Mouse (Mus musculus) brain, embryonic 14.5 days (tissue): Measurements from ENCODE around the gene Pif1. TPM values are rescaled to one million over a fixed set of nuclear protein-coding genes. Genes with fewer than 3 reads are reported as not detected.

ENCODE experiments used
- DNase-seq: peaks from one replicate; pipeline ENCODE4 v3.0.0-alpha.2; 2011; ENCODE audit warnings: low read depth
- CTCF ChIP-seq: fragments of 200-500 bp; IDR thresholded peaks from 2 replicates; pipeline ENCODE4 v1.5.1; 2012; ENCODE audit warnings: inconsistent platforms, mild to moderate bottlenecking, moderate library complexity, borderline replicate concordance; ENCODE audit not compliant: insufficient read depth, insufficient read length; ENCODE audit errors: extremely low read depth
- POLR2A ChIP-seq: fragments of 200-500 bp; IDR thresholded peaks from 2 replicates; pipeline ENCODE4 v1.6.1; 2012; ENCODE audit warnings: mild to moderate bottlenecking, inconsistent platforms, borderline replicate concordance; ENCODE audit not compliant: poor library complexity, insufficient read depth, insufficient read length, severe bottlenecking; ENCODE audit errors: extremely low read depth
- polyA plus RNA-seq: library from polyadenylated mRNA; depleted of rRNA; stranded (reverse); fragments of >200 nt; gene quantifications from 2 replicates; pipeline ENCODE4 v1.2.3, GENCODE M21; 2012; rRNA removed

The Pif1 gene
- polyA plus RNA-seq, 1 experiment, result 7.7 TPM

DNA sequence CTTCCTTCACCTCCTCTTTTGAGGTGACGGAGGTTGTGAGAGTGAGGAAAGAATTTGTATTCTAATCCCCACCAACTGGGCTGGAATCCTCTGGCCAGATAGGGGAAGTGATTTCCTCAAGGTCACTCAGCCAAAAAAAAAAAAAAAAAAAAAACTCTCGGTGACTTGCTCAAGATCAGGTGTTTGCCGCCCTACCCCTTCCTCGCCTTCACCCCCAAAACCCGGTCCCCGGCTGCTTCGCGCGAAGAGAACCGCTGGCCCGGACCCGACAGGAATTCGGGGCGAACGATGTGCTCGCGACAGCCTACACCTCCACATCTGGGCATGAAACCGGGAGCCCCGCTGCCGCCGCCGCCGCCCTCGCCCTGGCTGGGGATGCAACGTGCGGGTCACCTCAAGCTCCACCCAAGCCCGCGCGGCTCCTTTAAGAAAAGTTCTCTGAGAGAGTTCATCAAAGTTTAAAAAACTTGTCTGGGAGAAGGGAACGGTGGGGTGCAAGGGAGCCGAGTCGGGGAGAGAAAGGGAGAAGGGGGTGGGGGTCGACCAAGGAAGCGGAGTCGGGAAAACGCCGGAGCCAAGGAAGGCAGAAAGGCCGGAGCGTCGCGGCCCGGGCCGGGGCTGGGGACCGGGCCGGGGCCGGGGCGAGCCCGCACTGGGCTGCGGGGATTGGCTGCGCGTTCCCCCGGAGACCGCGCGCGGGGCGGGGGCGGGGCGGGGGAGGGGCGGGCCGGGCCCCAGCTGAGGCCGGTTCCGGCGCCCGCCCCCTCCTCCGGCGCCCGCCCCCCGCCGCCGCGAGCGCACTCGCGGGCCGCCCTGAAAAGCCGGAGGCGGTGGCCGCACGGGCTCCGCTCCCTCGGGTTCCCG is 43.0 kb downstream of the Pif1 start:
- TF ChIP-seq POLR2A (0 out of 2 replicates have a peak, but pooled peaks have one; percentile 13), CTCF (no peak)
- DNase-seq, result peak; percentile 30

DNA sequence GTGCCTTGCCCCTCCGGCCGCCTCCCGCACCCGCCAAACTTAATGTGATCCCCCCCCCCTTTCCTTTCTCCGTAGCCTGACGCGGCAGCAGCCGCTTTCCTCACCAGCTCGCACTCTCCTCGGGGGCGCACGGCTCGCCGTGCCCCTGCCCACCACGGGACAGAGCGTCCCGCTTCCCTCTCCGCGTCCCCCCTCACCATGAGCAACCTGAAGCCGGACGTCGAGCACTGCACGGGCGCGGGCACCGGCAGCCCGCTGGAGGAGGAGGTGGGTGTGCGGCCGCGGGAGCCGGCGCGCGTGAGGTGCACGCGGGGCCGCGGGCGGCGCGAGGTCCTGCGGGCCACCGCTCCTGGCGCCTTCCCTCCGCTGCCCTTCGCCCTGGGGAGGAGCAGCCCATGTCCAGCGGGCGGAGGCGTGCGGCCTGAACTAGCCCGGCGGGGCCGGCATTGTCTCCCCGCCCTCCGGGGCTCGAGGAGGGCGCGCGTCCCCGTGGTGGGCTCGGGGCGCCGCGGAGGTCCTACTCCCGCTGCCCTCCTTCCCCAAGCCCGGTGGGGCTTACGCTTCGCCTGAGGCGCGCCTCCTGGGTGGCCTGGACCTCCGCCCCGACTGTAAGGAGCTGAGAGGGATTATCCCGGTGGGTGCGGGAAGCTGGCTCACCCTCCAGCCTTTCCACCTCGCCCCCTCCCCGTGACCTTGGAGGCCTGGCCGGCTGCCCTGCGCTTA is 43.8 kb downstream of the Pif1 start:
- DNase-seq, result peak; percentile 40
- TF ChIP-seq CTCF (no peak), POLR2A (0 out of 2 replicates have a peak, but pooled peaks have one; percentile 6)

DNA sequence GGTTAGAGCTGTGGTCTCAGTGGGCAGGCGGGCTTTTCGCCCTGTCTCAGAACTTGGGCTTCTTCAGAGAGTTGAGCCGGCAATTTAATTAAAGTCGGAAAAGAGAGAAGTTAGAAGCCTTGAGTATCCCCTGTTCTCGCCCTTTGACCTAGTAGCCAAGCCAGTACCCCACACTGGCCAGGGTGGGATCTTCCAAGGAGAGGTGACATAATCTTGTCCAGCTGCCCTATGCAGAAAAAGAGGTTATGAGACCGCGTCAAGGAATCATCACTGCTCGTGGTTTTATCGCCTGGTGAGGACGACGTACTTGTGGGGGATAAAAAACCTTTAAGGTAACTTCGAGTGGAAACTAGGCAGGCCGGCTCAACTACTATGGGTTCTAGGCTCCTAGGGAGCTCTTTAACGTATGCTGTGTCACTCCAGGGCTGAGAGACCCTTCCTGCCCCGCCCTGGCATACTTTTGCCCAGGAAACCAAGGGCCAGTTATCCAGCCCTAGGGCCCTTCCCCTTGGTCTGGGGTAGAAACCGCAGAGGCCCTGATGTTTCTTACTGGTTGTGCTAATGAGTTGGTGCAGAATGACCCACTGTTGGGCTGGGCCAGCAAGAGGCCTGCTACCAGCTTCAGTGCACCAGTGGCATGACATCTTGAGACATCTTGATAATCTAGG is 44.5 kb downstream of the Pif1 start:
- TF ChIP-seq POLR2A, result no peak
- TF ChIP-seq CTCF, result no peak
- no peak for DNase-seq

DNA sequence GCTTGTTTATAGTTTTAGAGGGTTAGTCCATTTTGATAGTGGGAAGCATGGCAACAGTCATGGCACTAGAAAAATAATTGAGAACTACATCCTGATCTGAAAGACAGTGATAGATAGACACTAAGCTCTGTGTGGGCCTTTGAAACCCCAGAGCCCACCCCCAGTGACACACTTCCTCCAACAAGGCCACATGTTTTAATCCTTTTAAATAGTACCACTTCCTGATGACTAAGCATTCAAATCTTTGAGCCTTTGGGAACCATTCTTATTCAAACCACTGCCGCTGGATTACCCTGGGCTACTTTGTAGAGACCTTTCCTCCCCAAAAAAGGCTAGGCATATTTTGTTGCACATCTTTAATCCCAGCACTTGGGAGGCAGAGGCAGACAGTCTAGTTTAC is 48.8 kb downstream of the Pif1 start:
- no peak for DNase-seq
- TF ChIP-seq POLR2A (no peak), CTCF (no peak)

DNA sequence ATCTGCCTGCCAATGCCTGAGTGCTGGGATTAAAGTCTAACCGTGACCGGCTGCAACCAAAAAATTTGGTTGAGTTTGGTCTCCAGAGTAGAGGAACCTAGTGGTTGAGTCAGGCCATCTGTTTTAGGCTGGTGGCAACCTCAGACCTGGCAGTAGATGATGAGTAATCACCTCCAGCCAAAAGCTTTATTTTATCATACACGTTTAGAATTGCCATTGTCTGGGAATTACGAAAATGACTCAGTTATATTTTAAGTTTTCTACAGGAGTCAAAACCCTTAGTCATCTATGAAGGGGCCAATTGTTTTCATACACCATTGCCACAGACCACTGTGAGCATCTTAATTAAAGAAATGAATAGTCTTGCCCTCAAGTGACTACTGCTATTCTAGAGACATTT is 50.0 kb downstream of the Pif1 start:
- TF ChIP-seq POLR2A (no peak), CTCF (no peak)
- no peak for DNase-seq

DNA sequence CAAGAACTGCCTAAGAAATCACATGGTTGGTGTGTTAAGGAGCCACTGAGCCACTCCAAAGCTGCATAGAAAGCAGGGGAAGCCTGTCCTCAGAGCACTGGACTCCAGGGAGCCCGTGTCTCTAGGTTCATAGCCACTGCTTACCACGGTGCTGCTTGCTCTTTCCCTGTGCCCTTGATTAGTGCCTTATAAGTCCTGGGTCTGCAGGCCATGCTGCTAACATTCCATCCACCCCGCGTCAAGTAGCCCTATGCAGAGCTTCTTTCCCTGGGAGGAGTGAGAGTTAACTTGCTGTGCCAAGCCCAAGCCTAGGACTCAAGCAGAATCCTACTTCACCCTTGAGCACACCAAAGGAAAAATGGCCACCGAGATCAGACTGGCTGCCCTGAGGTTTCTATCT is 52.1 kb downstream of the Pif1 start:
- TF ChIP-seq CTCF, result no peak
- no peak for TF ChIP-seq POLR2A
- no peak for DNase-seq

DNA sequence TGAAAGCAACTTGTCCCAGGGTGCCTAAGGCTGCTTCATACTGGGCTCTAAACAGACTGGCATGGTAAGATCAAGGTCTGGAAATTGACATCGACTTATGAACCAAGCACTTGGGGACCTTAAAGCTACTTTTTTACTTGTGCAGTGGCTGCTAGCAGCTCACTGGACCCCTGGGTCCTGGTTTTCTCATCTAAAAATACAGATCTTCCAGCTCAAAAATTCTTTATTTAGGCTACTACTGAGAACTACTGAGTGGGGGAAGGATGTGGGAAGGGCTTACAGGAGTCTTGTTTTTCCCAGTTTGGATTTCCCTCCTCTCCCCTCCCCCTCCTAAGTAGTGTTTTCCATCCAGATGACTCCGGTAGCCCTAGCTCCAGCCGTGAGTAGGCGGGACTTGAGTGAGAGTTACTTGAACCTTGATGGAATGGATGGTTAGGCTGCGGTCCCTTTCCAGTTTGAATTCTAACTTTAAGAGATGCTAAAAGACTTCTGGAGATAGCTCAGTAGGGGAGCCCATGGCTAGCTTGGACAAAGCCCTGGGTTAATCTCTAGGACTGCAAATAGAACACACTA is 54.0 kb downstream of the Pif1 start:
- TF ChIP-seq POLR2A, result no peak
- no peak for TF ChIP-seq CTCF
- peak; percentile 31 for DNase-seq

DNA sequence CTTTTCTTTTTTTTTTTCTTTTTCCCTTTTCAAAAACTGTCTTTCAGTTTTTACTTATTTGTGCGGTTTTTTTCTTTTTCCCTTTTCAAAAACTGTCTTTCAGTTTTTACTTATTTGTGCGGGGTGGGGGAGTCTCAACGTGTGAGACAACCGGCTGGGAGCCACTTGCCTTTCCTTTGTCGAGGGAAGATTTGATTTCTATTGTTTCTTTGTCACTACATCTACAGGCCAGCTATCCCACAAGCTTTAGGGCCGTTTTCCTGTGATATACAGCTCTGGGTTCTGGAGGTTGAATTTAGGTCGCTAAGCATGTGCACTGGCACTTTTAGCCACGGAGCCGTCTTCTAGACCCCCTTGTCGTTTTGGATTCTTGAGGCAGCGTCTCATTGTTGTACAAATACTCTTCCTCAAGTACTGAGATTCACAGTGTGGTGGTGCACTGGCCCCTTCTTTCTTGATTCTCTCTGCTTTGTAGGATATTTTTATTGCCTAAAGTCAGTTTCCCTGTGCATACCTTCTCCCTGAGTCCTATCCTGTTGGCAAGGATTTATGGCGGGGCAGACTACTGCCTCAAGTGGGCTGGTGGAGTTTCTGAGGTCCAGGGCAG is 54.6 kb downstream of the Pif1 start:
- DNase-seq, result no peak
- TF ChIP-seq CTCF, result no peak
- TF ChIP-seq POLR2A, result no peak

DNA sequence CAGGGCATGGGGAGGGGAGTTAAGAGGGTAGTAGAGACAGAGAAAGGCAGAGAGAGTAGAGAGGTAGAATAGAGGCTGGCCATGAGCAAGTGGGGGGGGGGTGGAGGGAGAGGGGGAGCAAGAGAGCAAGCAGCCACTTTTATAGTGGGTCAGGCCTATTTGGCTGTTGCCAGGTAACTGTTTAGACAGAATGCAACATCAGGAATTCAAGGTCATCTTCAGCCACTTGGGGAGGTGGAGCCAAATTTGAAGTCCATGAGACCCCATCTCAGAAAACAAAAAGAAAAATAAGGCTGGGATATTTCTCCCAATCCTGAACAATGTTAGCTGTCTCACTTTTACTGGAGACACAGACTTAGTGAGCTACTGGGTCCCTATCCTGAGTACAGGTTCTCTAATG is 55.6 kb downstream of the Pif1 start:
- DNase-seq, result no peak
- TF ChIP-seq CTCF (no peak), POLR2A (no peak)

DNA sequence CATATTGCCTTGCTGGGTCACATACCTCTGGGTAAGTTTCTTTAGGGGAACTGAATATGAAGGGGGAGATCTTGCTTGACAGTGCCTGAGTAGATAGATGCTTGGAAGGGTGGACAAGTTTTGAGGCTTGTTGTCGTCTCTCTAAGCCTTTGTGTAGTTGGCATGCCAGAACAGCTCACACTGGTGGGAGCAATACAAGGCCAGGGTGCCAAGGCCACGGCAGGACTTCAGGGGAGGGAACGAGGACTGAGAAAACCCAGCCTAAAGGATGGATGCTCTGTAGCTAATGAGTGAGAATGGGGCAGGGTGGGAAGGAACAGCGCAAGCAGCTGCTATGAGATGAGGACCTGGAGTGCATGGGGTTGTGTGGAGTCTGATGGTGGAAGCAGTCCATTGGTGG is 58.0 kb downstream of the Pif1 start:
- TF ChIP-seq CTCF (no peak), POLR2A (no peak)
- DNase-seq, result no peak

Other genes starting within 250 kb of the Pif1 start
- 15.3 and 17.2 TPM in 2 replicates for gene Pdcd7, start 241.1 kb upstream of the Pif1 start, polyA plus RNA-seq
- gene Ubap1l, start 226.1 kb upstream of the Pif1 start, polyA plus RNA-seq, result 6.8 and 10.3 TPM in 2 replicates
- 0.57 and 0.66 TPM in 2 replicates for gene Kbtbd13, start 195.5 kb upstream of the Pif1 start, polyA plus RNA-seq
- gene Rasl12, start 188.7 kb upstream of the Pif1 start, polyA plus RNA-seq, result 7.1 and 8.0 TPM in 2 replicates
- not detected in 2 replicates for gene Slc51b, start 164.2 kb upstream of the Pif1 start, polyA plus RNA-seq
- 19.9 and 22.9 TPM in 2 replicates for gene Mtfmt, start 151.4 kb upstream of the Pif1 start, polyA plus RNA-seq
- 58.8 and 62.0 TPM in 2 replicates for gene Spg21, start 126.2 kb upstream of the Pif1 start, polyA plus RNA-seq
- 1.2 and 2.1 TPM in 2 replicates for gene Ankdd1a, start 67.0 kb upstream of the Pif1 start, polyA plus RNA-seq
- gene Plekho2, start 7.1 kb upstream of the Pif1 start, polyA plus RNA-seq, result 5.9 TPM in 2 replicates
- gene Rbpms2, start 42.5 kb downstream of the Pif1 start, polyA plus RNA-seq, result 6.9 and 7.0 TPM in 2 replicates
- 216 and 247 TPM in 2 replicates for gene Oaz2, start 80.8 kb downstream of the Pif1 start, polyA plus RNA-seq
- gene Zfp609, start 240.4 kb downstream of the Pif1 start, polyA plus RNA-seq, result 17.9 and 35.4 TPM in 2 replicates